Mouse (Mus musculus) testis, postnatal 10 days (tissue): ENCODE measurements at regions not wholly inside any gene's neighbourhood (a gene's known extent, or its start where the extent isn't known, plus 50 kb on each side); places are given as distances from the start of the nearest gene placed in this dataset.

Experiments
- DNase-seq: peaks from one replicate; pipeline ENCODE4 v3.0.0; 2021; ENCODE audit warnings: low spot score

DNA sequence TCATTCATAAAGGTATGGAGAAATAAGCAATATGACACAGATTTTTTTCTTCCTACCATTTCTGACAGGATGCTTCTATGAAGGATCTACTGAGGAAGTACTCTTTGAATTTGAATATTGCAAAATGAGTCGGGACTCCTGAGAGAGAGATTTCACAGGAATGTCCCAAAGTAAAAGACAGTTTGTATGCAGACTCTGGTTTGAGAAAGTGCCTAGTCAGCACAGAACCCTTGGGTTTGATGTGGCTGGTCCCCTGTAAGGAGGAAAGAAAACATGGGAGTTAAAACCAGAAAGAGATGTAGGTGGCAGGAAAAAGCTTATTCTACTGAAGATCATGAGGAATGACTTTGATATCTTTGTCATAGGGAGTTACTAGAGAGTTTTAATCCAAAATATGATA, 405.6 kb upstream of the Klf4 start:
- no peak for DNase-seq

DNA sequence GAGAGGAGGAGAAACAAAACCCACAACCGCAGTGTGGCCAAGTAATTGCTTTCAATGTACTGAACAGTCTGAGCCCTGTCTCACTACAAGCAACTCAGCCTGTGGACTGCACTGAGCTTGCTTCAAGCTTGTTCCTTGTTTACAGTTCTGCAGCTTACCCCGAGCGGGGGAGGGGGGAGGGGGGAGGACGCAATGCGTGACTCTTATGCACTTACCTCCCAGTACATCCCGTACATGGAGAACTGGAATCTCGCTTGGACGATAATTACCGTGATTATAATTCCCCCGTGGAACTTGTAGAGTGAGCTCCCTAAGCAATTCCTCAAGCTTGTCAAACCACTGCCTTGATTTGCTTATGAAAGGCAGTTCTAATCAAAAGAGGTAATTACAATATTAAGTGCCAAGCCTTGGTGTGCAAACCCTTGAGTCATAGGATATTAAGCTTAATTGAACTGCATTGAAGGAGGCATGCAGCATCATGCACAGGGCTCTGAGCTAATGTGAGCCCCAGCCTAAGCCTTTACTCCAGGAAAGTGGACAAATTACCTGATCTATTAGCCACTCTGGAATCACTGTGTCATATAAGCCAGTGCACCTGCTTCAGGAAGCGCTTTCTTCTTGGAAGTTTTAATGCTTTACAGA, 397.0 kb upstream of the Klf4 start:
- DNase-seq, result peak; percentile 43

DNA sequence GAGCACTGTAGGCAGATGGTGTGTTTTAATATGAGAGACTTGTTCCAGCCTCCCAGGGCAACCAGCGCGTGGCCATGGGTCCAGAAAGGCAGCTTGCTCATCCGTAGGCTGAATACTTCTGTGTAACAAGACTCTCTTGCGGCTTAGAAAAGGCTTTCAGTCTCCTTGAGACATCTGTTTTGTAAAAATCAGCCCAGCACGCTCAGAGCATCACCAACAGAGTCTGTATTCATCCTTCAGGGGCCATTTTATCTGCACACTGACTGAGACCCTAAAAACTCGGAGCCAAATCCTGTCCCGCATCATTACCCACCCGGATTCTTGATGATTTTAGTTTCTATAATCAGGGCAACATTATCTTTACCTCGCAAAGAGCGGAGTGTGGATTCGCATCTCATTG, 396.4 kb upstream of the Klf4 start:
- no peak for DNase-seq

DNA sequence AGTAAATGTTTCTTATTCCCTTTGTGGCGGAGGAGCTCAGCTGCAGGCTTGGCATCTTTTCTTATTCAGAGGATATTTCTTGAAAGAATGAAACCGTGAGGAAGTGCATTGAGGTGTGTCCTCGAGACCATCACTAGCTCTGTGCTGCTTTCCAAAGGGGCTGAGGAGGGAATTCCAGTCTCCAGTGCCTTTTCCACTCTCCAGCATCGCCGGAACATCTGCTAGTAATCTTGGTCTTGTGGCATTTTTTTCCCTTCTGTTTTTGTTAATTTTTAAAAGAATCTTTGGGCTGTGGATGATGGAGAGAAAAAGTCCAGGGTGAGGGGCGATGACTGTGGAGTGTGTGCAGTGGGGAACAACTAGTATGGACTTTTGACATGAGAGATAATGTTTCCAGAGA, 395.9 kb upstream of the Klf4 start:
- no peak for DNase-seq

DNA sequence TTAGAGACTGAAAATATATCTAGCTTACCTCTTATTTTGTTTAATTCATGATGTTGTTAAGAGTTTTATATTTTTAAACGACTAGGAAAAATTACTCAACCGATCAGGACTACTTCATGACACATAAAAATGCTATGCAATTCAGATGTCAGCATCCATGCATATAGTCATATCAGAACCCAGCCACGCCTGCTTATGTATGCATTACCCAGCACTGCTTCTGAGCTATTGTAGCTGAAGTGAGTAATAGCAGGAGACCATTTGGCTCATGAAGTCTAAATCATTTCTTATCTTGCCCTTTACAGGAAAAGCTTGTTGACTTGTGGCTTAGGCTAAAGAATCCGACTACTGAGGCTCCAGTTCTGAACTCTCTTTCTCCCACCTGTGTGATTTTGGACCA, 395.1 kb upstream of the Klf4 start:
- DNase-seq, result no peak

DNA sequence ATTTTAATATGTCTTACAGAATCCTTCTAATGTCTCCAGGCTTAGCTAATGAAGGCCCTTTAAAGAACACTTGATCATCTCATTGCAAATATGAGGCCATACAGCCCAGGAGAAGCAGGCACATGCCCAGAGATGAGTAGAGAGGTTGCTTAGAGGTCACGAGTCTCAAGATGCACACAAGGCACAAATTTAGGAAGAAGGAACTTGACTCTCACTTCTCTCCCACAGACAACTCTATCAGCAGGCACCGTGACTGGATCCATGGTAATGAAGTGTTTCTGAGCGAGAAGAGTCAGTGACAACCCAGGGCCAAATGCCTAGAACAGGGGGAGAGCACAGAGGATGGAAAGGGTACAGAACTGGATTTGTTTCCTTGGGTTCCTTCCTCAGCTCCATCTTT, 392.7 kb upstream of the Klf4 start:
- DNase-seq, result no peak

DNA sequence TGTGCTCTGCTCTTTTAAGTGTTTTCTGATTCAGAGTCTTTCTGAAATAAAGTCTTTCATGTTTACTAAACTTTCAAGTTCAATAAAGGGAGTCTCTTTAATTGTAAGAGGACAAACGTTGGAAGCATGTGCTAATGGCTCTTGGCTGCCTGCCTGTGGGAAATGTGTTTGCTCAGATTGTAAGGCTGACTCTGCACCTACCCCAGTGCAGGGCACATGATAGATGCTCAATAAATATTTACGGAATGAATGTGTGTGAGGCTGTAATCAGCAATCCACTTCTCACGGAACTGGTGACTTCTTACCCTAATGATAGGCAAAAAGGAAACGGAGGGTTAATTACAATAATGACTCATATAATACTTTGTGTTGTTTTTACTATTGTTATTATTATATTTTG, 389.0 kb upstream of the Klf4 start:
- no peak for DNase-seq

DNA sequence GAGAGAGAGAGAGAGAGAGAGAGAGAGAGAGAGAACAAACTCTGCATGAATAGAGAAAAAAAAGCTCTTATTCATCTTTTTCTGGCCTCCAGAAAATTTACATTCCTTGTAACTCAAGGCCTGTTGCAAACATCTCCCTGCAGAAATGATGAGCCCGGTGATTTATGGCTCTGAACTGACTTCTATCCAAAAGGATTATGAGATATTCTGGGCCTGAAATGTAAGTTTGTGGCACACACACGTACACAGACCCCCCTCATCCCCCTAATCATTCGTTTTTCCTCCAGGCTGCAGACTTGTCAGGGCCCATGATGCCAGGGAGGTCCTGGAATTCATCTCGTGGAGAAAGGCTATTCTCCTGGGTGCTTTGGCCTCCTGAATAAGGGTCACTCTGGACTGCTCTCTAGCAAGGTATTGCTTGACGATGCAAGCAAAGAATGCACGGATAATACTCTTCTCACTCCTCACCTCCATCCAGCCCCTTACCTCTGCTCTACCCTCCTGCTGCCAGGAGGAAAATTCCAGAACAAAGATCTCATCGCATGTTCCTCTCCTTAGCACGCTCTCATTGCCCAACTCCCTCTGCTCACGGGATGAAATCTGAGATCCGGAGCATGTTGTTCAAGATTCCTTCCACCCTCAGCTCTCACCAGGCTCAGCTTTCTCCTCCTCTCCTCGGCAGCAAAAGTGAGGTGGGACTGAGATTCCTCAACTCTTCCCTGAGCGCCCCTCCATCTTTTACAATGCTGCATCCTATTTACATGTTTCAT, 362.0 kb upstream of the Klf4 start:
- no peak for DNase-seq

DNA sequence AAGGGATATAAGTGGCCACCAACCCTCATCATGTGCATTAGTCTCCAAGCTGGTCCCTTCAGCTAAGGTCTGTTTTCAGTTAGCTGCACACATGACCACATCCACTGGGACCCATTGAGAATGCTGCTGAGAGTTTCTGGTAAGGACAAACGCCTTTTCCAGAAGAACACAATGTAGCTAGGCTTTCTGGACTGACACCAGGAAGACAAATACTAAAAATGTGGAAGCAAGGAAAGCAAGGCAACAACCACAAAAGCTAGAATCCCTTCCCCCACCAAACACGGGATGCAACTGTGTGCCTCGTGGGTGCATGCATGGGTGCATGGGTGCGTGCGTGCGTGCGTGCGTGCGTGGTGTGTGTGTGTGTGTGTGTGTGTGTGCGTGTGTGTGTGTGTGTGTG, 359.4 kb upstream of the Klf4 start:
- DNase-seq, result no peak

DNA sequence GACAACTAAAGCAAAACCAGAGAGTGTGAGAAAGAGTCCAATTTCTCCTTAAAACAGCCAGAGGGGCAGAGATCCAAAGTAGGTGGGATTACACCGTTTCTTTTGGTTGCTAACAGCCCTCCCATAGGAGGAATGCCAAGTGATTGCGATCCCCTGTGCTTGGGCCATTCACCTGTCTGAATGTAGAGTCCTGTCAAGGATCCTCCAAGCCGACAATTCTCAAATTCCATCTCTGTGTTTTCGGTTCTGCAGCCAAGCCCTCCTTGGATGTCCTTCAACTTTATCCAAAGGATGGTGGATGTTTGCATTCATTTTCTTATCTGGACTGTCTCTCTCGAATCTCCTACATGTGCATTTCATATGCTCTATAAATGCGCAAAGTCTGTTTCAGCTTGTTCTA, 355.3 kb upstream of the Klf4 start:
- DNase-seq, result no peak

DNA sequence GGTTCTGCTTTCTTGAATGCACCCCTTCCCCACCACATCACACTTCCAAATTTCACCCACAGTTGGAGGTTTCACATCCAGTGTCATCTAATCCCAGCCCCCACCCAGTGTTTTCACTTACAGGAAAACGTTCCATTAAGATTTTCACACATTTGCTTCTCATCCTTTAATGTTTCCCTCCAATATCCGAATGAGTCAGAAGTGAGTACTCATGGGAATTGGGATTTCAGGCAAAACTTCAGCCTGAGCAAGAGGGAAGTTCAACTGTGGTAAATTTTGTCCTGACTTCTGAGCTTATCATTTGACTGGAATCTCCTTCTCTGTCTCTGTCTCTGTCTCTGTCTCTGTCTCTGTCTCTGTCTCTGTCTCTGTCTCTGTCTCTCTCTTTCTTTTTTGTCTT, 350.3 kb upstream of the Klf4 start:
- no peak for DNase-seq

DNA sequence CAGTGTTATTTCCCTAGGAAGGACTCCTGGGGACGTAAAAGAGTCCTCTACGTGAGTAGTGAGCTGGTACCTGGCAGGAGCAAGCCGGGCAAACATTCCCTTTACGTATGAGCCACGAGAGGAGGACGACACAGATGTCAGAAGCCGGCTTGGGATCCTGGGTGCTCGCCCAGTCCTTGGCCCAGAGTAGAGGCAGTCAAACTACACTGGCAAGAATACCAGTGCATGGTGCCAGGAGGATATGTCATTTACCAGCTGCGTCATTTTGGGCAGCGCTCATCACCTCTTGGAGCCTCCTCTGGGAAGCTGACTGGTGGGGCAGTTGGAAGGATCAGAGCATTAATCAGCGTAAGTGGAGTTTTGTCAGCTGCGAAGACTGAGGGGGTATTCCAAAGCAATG, 343.0 kb upstream of the Klf4 start:
- DNase-seq, result no peak

DNA sequence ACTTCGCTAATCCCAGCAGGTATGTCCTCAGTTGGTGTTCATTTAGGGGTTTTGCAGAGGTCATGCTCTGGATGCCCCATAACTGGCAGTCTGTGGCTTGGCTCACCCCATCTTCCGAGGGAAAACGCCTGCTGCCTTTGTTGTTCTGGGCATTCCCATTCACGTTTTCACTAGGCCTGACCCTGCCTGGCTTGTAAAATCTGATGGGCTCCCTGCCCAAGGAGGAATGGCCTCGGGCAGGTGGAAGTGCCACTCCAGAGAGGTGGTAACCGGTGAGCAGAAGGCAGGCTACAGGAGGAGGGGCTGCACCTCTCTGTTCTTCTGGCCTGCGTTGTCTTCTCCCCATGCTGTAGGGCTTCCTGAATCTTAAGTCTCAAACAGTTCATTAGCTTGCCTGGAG, 342.6 kb upstream of the Klf4 start:
- DNase-seq, result no peak

DNA sequence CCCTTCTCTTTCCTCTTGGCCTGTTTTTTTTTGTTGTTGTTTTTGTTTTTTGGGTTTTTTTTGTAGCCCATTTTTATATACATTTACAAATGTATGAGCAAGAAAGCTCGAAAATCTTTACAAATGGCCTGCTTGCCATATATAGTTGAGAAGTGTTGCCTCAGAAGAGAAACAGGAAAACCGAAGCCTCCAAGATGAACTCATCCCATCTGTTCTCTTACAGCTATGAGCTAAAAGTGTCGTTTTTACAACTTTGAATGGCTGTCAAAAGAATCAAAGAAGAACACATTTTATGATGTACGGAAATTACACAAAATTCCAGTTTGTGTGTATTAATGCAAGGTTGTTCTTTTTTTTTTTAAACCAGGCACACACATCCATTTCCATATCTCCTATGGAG, 342.0 kb upstream of the Klf4 start:
- no peak for DNase-seq

DNA sequence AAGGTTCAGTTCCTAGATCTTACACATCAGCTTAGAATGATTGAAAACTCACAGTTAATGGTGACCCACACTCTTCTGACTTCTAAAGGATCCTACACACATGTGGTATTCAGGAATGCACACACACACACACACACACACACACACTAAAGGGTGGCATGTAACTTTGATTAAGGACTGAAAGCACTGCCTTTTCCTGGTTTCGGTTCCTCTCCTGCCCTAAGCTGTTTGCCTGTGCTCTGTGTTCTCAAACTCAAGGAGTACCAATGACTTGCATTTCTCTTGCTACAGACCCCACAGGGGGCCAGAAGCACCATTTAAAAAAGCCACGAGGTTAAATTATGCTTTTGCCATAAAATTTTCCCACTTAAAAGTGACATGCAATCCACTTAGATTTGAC, 327.8 kb upstream of the Klf4 start:
- DNase-seq, result no peak

DNA sequence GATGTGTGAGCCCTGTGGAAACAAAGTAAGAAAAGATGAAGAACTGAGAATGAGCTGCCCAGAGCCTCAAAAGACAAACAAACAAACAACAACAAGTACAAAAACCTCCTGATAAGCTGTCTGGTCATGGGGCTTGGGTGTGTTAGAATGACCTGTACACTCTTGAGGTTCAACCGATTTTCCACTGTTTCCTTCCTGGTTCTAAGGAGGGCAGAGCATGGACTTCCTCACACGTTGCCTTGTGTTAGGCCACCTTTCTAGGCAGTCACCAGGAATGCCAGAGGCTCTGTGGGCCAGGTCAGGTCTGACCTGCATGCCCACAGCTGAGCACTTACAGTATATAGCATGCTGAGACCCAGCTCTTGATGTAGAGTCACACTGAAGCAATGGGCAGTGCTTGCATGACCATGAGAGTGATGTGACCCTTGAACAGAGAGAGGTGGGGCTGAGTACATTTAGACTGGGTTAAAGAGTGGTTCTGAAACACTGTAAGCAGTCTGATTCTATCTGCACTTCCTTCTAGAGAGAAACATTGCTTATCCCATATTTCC, 327.0 kb upstream of the Klf4 start:
- DNase-seq, result no peak

DNA sequence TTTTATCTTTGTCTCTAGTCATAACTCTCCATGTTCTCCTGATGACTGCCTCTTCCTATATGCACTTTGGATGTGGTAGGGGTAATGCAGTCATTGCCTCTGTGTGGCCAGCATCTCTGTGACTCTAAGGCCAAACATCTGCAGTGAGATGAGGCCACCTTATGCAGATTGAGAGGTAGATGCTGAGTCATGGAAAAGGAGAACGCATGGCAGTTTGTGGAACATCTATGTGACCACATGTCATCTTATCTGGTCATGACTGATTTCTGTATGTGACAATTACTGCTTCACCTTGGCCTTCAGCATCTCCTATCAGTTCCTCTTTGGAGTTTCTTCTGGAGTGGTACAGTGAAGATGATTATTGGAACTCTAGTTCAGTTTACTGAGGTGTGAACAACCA, 319.2 kb upstream of the Klf4 start:
- no peak for DNase-seq

DNA sequence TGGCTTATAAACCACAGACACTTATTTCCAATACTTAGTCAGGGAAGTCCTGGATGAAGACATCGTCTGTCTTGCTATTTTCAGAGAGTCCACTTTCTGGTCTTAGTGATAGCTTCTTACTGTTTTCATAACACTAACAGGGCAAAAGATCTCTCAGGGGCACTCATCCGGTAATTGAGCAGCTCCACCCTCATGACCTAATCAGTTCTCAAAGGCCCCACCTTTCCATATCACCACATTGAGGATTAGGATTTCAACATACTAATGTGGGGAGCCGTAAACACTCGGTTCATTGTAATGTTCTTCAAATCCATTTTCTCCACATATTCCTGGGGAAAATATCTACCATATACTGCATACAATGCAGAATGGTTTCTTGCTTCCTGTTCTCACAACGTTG, 318.8 kb upstream of the Klf4 start:
- no peak for DNase-seq

DNA sequence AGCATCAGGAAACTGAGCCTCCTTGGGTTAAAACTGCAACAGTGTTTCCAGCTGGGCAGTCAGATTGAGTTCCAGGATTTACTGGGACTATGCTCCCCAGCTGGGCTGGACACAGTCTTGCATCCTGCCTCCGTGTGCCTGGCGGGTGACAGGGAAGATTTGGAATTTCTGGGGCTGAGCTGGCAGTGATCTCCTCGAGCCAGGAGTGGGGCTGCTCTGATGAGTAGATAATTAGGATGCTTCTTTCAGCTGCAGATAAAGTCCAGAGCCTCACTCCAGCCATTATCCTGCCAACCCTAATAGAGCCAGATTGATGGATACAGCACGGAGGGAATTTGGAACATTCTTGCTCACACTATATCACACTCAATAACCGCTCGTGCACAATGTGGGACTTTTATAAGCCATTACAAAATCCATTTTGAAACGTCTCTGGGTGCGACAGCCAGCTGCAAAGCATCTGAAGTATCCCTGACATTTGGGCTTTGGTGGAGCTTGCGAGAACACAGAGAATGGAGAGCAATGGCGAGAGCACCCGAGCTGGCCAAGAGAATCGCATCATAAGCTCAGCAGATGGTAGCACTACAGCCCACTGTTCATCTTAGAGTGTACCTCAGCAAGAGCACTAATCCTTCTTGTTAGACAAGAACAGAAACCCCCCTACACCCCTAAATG, 311.6 kb upstream of the Klf4 start:
- DNase-seq, result no peak

DNA sequence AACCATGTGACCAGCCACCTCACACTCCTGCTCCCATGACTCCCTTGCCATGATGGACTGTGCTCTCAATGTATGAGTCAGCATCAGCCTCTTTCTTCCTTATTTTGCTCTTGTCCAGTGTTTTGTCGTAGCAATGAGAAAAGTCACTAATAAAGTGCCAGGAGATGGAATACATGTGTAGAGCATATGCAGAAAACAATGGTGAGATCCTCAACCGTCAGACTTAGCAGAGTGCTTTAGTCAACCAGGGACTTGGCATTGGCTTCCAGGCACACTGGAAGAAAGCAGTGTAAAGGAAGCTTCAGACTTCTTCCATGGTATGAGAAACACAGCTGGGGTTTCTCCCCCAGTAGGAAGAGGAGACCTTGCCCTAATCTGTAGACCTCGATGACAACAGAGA, 306.3 kb upstream of the Klf4 start:
- no peak for DNase-seq

DNA sequence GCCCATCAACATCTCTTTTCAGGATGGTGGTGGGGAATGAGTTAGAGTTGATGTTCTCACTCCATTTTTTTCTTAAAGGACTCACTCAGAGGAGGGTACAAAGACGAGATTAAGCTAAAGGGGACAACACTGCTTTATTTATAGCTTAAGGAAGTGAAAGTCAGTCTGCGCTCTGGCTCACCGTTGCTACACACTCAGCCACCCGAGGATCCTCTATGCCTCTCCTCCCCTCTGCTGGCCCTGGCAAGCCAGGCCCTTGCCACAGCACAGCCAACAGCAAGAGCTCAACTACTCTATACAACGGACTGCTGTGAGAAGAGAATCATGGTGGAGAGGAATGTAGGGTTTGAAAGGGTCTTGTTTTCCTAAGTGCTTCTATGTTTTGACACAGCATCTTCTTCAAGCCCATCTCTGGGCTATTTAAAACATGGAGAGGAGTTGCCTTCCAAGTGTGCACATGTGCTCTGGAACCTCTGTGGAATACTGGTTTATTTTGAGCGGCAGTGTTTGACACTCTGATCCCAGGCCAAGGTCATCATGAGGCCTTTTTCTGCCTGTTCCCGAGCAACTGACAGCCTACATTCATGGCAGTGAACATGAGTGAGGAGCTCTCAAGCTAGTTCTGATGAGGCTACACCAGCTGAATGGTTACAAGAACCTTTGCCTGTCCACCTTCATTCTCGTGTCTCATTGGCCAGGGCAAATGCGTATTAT, 291.9 kb upstream of the Klf4 start:
- DNase-seq, result no peak

DNA sequence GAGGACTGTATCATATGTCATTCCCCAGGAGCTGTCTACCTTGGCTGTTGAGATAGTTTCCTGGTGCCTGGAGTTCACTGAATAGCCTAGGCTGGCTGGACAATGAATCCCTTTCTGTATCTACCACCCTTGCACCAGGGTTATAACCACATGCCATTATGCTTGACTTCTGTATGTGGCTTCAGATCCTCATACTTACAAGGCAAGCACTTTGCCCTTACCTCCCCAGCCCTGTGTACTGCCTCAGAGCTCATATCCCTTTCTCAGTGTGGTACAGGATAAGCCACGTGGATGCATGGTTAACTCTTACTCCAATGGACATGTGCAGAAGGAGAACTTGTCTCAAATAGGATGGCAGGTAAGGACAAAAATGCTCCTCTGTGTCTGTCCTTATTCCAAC, 291.3 kb upstream of the Klf4 start:
- DNase-seq, result no peak
